Mouse (Mus musculus) right cerebral cortex, postnatal 36 days (tissue): Measurements from ENCODE around the gene Grpel1.

Experiments used
- DNase-seq, 2 experiments: peaks; one replicate each; pipeline ENCODE4 v3.0.0; 2022; ENCODE audit warnings: low spot score in 2 of 2, mixed read lengths in 1 of 2

Gene Grpel1

GRCm38 (mm10) chr5:36461231-36461630 lies 3.6 kb upstream of the Grpel1 start:
- DNase-seq, result no peak

GRCm38 (mm10) chr5:36462810-36463209 lies 2.0 kb upstream of the Grpel1 start:
- peak; percentile 35 to 54 for DNase-seq

GRCm38 (mm10) chr5:36463391-36463790 lies 1.4 kb upstream of the Grpel1 start:
- no peak for DNase-seq

GRCm38 (mm10) chr5:36465889-36466288 lies 1.1 kb downstream of the Grpel1 start:
- no peak for DNase-seq

GRCm38 (mm10) chr5:36471206-36471605 lies 6.4 kb downstream of the Grpel1 start:
- no peak for DNase-seq

GRCm38 (mm10) chr5:36472876-36473655 lies 8.3 kb downstream of the Grpel1 start:
- no peak for DNase-seq

GRCm38 (mm10) chr5:36474283-36474682 lies 9.5 kb downstream of the Grpel1 start:
- peak in 1 of 2 experiments; percentile 42 for DNase-seq

- DNase-seq, result no peak
These were observed 12.7 kb downstream of the Grpel1 start for GRCm38 (mm10) chr5:36477486-36477885.

GRCm38 (mm10) chr5:36478540-36479420 lies 14.0 kb downstream of the Grpel1 start:
- DNase-seq, result no peak

- DNase-seq, result no peak
These were observed 14.9 kb downstream of the Grpel1 start for GRCm38 (mm10) chr5:36479735-36480134.

GRCm38 (mm10) chr5:36480398-36480797 lies 15.6 kb downstream of the Grpel1 start:
- DNase-seq, result no peak

- DNase-seq, result no peak
These were observed 16.3 kb downstream of the Grpel1 start for GRCm38 (mm10) chr5:36481114-36481513.

- DNase-seq, result no peak
These were observed 18.7 kb downstream of the Grpel1 start for GRCm38 (mm10) chr5:36483203-36484101.

GRCm38 (mm10) chr5:36484171-36484990 lies 19.6 kb downstream of the Grpel1 start, which contains the start of the genes Tada2b and Ccdc96:
Gene Tada2b (minus strand): TSS chr5:36484285.
Gene Ccdc96 (plus strand): TSS chr5:36484588.
- DNase-seq, result peak; percentile 99

- DNase-seq, result no peak
These were observed 20.5 kb downstream of the Grpel1 start for GRCm38 (mm10) chr5:36485306-36485705.

GRCm38 (mm10) chr5:36489225-36489624 lies 24.4 kb downstream of the Grpel1 start:
- no peak for DNase-seq

- peak in 1 of 2 experiments; percentile 55 for DNase-seq
These were observed 29.1 kb downstream of the Grpel1 start for GRCm38 (mm10) chr5:36493919-36494318.

- no peak for DNase-seq
These were observed 29.9 kb downstream of the Grpel1 start for GRCm38 (mm10) chr5:36494709-36495108.

- no peak for DNase-seq
These were observed 40.4 kb downstream of the Grpel1 start for GRCm38 (mm10) chr5:36505235-36505634.

- DNase-seq, result no peak
These were observed 40.8 kb downstream of the Grpel1 start for GRCm38 (mm10) chr5:36505643-36506042.

- DNase-seq, result no peak
These were observed 43.6 kb downstream of the Grpel1 start for GRCm38 (mm10) chr5:36508351-36508750.
